Mouse (Mus musculus): ENCODE measurements around the gene Gabrb3. TPM values are rescaled to one million over a fixed set of nuclear protein-coding genes. Genes with fewer than 3 reads are reported as not detected.

Gene Gabrb3
- polyA plus RNA-seq, 1 experiment from 2014 or later: 36.7 TPM

- H3K9me3 ChIP-seq: no peaks in the 10 kb centered on the region
- H3K4me1 ChIP-seq (replicated peaks): no peaks in the 10 kb centered on the region
- ATAC-seq (ENCODE audit: low read depth): no peak
- no peak overlapping the region for H3K4me3 ChIP-seq
- no peak overlapping the region for H3K4me2 ChIP-seq
- no peak overlapping the region for H3K27ac ChIP-seq (replicated peaks)
- H3K9ac ChIP-seq: no peak overlapping the region
- 94% methylated on average over 2 of the region's 2 CpGs for WGBS
- H3K36me3 ChIP-seq: no peaks in the 10 kb centered on the region
- no peaks in the 10 kb centered on the region for H3K27me3 ChIP-seq
These were observed 227.9 kb downstream of the Gabrb3 start for GRCm38 (mm10) chr7:57647345-57647744.

GRCm38 (mm10) chr7:57648136-57648755 is 228.8 kb downstream of the Gabrb3 start:
- Histone ChIP-seq H3K4me2 (no peak overlapping the region), H3K27ac (replicated peaks) (no peak overlapping the region), H3K9me3 (no peaks in the 10 kb centered on the region), H3K36me3 (no peaks in the 10 kb centered on the region), H3K9ac (no peak overlapping the region), H3K4me1 (replicated peaks) (no peaks in the 10 kb centered on the region), H3K27me3 (no peaks in the 10 kb centered on the region), H3K4me3 (no peak overlapping the region)
- WGBS: 93% methylated on average over 4 of the region's 4 CpGs
- no peak for ATAC-seq (ENCODE audit: low read depth)

GRCm38 (mm10) chr7:57677352-57677751 is 257.9 kb downstream of the Gabrb3 start:
- Histone ChIP-seq H3K9ac (no peak overlapping the region), H3K4me3 (no peak overlapping the region), H3K4me1 (replicated peaks) (peaks cover 15% of the 10 kb centered on the region), H3K27ac (replicated peaks) (peak overlapping the region; percentile 13; the same call in 1 of the 2 replicates), H3K4me2 (no peak overlapping the region), H3K9me3 (no peaks in the 10 kb centered on the region), H3K36me3 (no peaks in the 10 kb centered on the region), H3K27me3 (no peaks in the 10 kb centered on the region)
- ATAC-seq (ENCODE audit: low read depth): peak; percentile 58; the same call in 1 of the 2 replicates
- 77% methylated on average over 6 of the region's 6 CpGs for WGBS

- Histone ChIP-seq H3K4me2 (no peak overlapping the region), H3K36me3 (no peaks in the 10 kb centered on the region), H3K4me3 (no peak overlapping the region), H3K27ac (replicated peaks) (0 out of 2 replicates have a peak overlapping the region, but pooled peaks have one; percentile 13), H3K9ac (no peak overlapping the region), H3K27me3 (no peaks in the 10 kb centered on the region), H3K4me1 (replicated peaks) (no peaks in the 10 kb centered on the region), H3K9me3 (no peaks in the 10 kb centered on the region)
- no peak for ATAC-seq (ENCODE audit: low read depth)
- WGBS: 56% methylated on average over 4 of the region's 4 CpGs
These were observed 270.3 kb downstream of the Gabrb3 start for GRCm38 (mm10) chr7:57689836-57690235.

GRCm38 (mm10) chr7:57700370-57700769 is 280.9 kb downstream of the Gabrb3 start:
- H3K36me3 ChIP-seq: no peaks in the 10 kb centered on the region

GRCm38 (mm10) chr7:57701046-57701445 is 281.6 kb downstream of the Gabrb3 start:
- Histone ChIP-seq H3K36me3 (no peaks in the 10 kb centered on the region), H3K4me3 (no peak overlapping the region), H3K9me3 (no peaks in the 10 kb centered on the region), H3K27me3 (no peaks in the 10 kb centered on the region), H3K4me2 (no peak overlapping the region), H3K27ac (replicated peaks) (no peak overlapping the region), H3K4me1 (replicated peaks) (peaks cover under 1% of the 10 kb centered on the region; the same call in 1 of the 2 replicates), H3K9ac (no peak overlapping the region)
- ATAC-seq (ENCODE audit: low read depth): 0 out of 2 replicates have a peak, but pooled peaks have one; percentile 32

More at GRCm38 (mm10) chr7:57700370-57700769, 280.9 kb downstream of the Gabrb3 start:
- no peak overlapping the region for H3K4me3 ChIP-seq
- no peaks in the 10 kb centered on the region for H3K9me3 ChIP-seq
- H3K9ac ChIP-seq: no peak overlapping the region
- no peak for ATAC-seq (ENCODE audit: low read depth)
- H3K4me1 ChIP-seq (replicated peaks): no peaks in the 10 kb centered on the region; the same call in 1 of the 2 replicates
- 75% methylated on average over 7 of the region's 7 CpGs for WGBS
- no peaks in the 10 kb centered on the region for H3K27me3 ChIP-seq
- no peak overlapping the region for H3K4me2 ChIP-seq
- H3K27ac ChIP-seq (replicated peaks): no peak overlapping the region

GRCm38 (mm10) chr7:57703580-57703979 is 284.1 kb downstream of the Gabrb3 start:
- peaks cover 18% of the 10 kb centered on the region for H3K4me1 ChIP-seq (replicated peaks)
- WGBS: 76% methylated on average over 1 of the region's 1 CpGs
- no peak overlapping the region for H3K9ac ChIP-seq
- no peak overlapping the region for H3K4me2 ChIP-seq
- no peak overlapping the region for H3K27ac ChIP-seq (replicated peaks)
- ATAC-seq (ENCODE audit: low read depth): no peak
- no peaks in the 10 kb centered on the region for H3K9me3 ChIP-seq
- no peaks in the 10 kb centered on the region for H3K36me3 ChIP-seq
- no peaks in the 10 kb centered on the region for H3K27me3 ChIP-seq
- no peak overlapping the region for H3K4me3 ChIP-seq

- Histone ChIP-seq H3K27ac (replicated peaks) (no peak overlapping the region), H3K4me2 (no peak overlapping the region), H3K4me3 (no peak overlapping the region), H3K4me1 (replicated peaks) (peaks cover 18% of the 10 kb centered on the region), H3K27me3 (no peaks in the 10 kb centered on the region), H3K9me3 (no peaks in the 10 kb centered on the region), H3K36me3 (no peaks in the 10 kb centered on the region), H3K9ac (no peak overlapping the region)
- ATAC-seq (ENCODE audit: low read depth): no peak
- 95% methylated on average over 6 of the region's 6 CpGs for WGBS
These were observed 286.6 kb downstream of the Gabrb3 start for GRCm38 (mm10) chr7:57706092-57706491.

- ATAC-seq (ENCODE audit: low read depth): peak; percentile 68
- H3K4me1 ChIP-seq (replicated peaks): peaks cover 18% of the 10 kb centered on the region
- WGBS: 44% methylated on average over 7 of the region's 7 CpGs
- no peaks in the 10 kb centered on the region for H3K36me3 ChIP-seq
- H3K9ac ChIP-seq: no peak overlapping the region
- peak overlapping the region; percentile 54; the same call in 1 of the 2 replicates for H3K27ac ChIP-seq (replicated peaks)
- no peaks in the 10 kb centered on the region for H3K27me3 ChIP-seq
- H3K9me3 ChIP-seq: no peaks in the 10 kb centered on the region
- H3K4me2 ChIP-seq: no peak overlapping the region
- H3K4me3 ChIP-seq: no peak overlapping the region
These were observed 287.7 kb downstream of the Gabrb3 start for GRCm38 (mm10) chr7:57706976-57707740.

- Histone ChIP-seq H3K27me3 (no peaks in the 10 kb centered on the region), H3K4me1 (replicated peaks) (peaks cover 11% of the 10 kb centered on the region), H3K4me2 (no peak overlapping the region), H3K9me3 (no peaks in the 10 kb centered on the region), H3K9ac (no peak overlapping the region), H3K4me3 (no peak overlapping the region), H3K36me3 (no peaks in the 10 kb centered on the region), H3K27ac (replicated peaks) (no peak overlapping the region)
- no peak for ATAC-seq (ENCODE audit: low read depth)
These were observed 292.2 kb downstream of the Gabrb3 start for GRCm38 (mm10) chr7:57711709-57712108.

GRCm38 (mm10) chr7:57746836-57747235 is 327.3 kb downstream of the Gabrb3 start:
- H3K4me3 ChIP-seq: no peak overlapping the region
- H3K27ac ChIP-seq (replicated peaks): no peak overlapping the region
- H3K27me3 ChIP-seq: no peaks in the 10 kb centered on the region
- 86% methylated on average over 2 of the region's 2 CpGs for whole genome bisulfite sequencing
- H3K4me2 ChIP-seq: no peak overlapping the region
- no peaks in the 10 kb centered on the region for H3K4me1 ChIP-seq (replicated peaks)
- H3K36me3 ChIP-seq: no peaks in the 10 kb centered on the region
- no peak overlapping the region for H3K9ac ChIP-seq
- no peaks in the 10 kb centered on the region for H3K9me3 ChIP-seq
- no peak for ATAC-seq (ENCODE audit: low read depth)

GRCm38 (mm10) chr7:57760466-57760865 is 341.0 kb downstream of the Gabrb3 start:
- H3K4me2 ChIP-seq: no peak overlapping the region
- no peaks in the 10 kb centered on the region for H3K27me3 ChIP-seq

More at GRCm38 (mm10) chr7:57760466-57760865, 341.0 kb downstream of the Gabrb3 start:
- Histone ChIP-seq H3K36me3 (no peaks in the 10 kb centered on the region), H3K27ac (replicated peaks) (no peak overlapping the region), H3K9me3 (no peaks in the 10 kb centered on the region), H3K9ac (no peak overlapping the region), H3K4me1 (replicated peaks) (no peaks in the 10 kb centered on the region), H3K4me3 (no peak overlapping the region)
- WGBS: 93% methylated on average over 5 of the region's 5 CpGs
- ATAC-seq (ENCODE audit: low read depth): no peak
